Mouse (Mus musculus) forebrain, embryonic 11.5 days (tissue): ENCODE results near the gene Olfr1414. TPM values are rescaled to one million over a fixed set of nuclear protein-coding genes. Genes with fewer than 3 reads are reported as not detected.

Source experiments
- microRNA-seq: library from miRNA; unstranded; fragments of <30 nt; microRNA quantifications from one replicate; pipeline ENCODE4, GENCODE M21; 2016; ENCODE audit not compliant: insufficient number of aligned reads
- polyA plus RNA-seq: library from polyadenylated mRNA; unstranded; fragments of >200 nt; fragmentation: Nextera tagmentation; extraction: Ambion mirVana; gene quantifications from 2 replicates; pipeline ENCODE4 v1.2.1, GENCODE M21; 2014

The Olfr1414 gene
- polyA plus RNA-seq, 1 experiment from 2014 or later, result not detected

Small RNA genes lying within 50 kb of the gene (microRNA-seq; reads per million reads assigned to microRNA genes)
- gene Mir6900, result 3.4 reads per million

Other genes starting within 250 kb of the Olfr1414 start
- gene Ndufa10, start 44.8 kb downstream of the Olfr1414 start, polyA plus RNA-seq, result 262 and 271 TPM in 2 replicates
- gene Olfr1416, start 33.5 kb downstream of the Olfr1414 start, polyA plus RNA-seq, result not detected in 2 replicates
- gene Olfr1415, start 22.6 kb downstream of the Olfr1414 start, polyA plus RNA-seq, result not detected in 2 replicates
- not detected in 2 replicates for gene Olfr1413, start 52.7 kb upstream of the Olfr1414 start, polyA plus RNA-seq
- not detected in 2 replicates for gene Olfr1412, start 67.1 kb upstream of the Olfr1414 start, polyA plus RNA-seq
- gene Olfr1411, start 75.8 kb upstream of the Olfr1414 start, polyA plus RNA-seq, result not detected in 2 replicates
- not detected in 2 replicates for gene Olfr1410, start 87.1 kb upstream of the Olfr1414 start, polyA plus RNA-seq
- gene Olfr12, start 99.1 kb upstream of the Olfr1414 start, polyA plus RNA-seq, result 0.15 TPM in 1 of 2 replicates, not detected in the other
- gene Cops9, start 123.3 kb upstream of the Olfr1414 start, polyA plus RNA-seq, result 346 and 366 TPM in 2 replicates
- not detected in 2 replicates for gene Otos, start 130.2 kb upstream of the Olfr1414 start, polyA plus RNA-seq